Mouse (Mus musculus): Measurements from ENCODE around the gene Myo10. TPM values are rescaled to one million over a fixed set of nuclear protein-coding genes. Genes with fewer than 3 reads are reported as not detected.

Myo10 gene
- total RNA-seq, 4 experiments from 2014 or later, result 59.0 to 68.5 (median 62.0) TPM

DNA sequence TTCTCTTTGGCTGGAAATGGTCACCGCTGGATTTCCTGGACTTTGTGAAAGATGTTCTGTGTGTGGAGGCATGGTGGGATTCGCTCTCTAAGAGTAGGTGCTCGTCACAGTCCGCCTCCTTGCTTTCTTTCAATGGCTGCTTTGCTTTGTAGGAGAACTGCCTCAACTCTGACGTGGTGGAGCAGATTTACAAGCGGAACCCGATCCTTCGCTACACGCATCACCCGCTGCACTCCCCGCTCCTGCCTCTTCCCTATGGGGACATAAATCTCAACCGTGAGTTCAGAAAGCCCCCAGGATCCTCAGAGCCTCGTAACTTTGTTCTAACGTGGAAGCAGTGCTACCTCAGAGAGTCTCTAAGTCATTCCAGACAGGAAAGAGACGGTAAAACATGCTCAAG lies 180.8 kb downstream of the Myo10 start:
- DNase-seq, result no peak

DNA sequence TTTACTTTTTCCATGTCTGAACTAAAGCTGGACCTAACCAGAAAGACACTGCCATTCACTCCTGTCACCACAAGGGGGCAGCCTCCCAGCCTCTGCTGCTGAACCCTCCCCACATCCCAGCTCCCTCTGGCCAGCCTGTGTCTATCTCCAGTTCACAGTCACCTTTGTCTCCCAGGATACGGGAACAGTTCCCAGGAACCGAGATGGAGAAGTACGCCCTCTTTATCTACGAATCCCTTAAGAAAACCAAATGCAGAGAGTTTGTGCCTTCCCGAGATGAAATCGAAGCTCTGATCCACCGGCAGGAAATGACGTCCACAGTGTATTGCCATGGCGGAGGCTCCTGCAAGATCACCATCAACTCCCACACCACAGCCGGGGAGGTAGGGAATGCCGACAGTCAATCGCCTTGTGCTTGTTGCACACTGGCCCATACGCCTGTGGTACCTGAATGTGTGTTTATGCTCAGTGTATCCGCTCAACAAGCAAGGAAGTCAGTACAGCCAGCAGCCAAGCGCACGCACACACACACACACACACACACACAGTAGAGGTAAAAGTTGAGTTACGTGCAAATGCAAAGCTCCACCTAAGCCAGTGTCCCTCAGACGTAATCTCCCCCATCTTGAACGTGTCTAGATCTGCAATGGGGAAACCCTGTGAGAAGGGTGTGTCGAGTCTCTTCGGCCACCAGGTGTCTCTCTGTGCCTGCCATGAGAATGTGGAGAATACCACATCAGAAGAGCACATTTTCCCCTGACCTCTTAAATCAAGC lies 183.2 kb downstream of the Myo10 start:
- peak; percentile 56 for DNase-seq

DNA sequence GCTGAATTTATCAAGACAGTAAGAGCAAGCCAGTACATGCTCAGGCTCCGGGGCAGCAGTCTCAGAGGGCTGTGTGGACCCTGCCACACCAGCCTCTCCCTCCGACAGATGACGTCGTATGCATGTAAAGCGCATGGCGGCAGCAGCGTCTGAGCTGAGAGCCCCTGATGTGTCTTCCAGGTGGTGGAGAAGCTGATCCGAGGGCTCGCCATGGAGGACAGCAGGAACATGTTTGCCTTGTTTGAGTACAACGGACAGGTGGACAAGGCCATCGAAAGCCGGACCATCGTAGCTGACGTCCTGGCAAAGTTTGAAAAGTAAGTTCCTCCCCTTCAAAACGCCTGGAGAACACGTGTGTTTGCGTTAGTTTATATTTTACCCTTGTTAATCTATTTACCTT lies 184.0 kb downstream of the Myo10 start:
- no peak for DNase-seq

- no peak for DNase-seq
These were observed 184.6 kb downstream of the Myo10 start for GRCm38 (mm10) chr15:25806878-25807277.

GRCm38 (mm10) chr15:25808677-25809460 lies 186.5 kb downstream of the Myo10 start:
- DNase-seq, result no peak

DNA sequence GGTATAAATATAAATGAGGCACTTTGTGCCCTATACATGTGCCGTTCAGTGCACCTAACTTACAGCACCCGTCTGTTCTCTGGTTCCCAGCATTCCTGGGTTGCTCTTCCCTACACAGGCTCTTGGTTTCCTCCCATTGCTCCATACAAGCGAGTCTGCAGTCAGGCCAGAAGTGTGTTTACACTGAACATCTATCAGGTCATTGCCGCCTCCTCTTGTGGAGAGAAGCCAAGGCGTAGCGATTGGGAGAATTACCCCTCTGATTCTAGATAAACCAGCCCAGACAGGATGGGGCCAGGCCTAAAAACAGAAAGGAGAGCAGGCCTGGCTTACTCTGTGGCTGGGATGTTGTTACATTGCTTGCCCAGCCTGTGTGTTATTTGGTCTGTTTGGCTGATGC lies 187.3 kb downstream of the Myo10 start:
- no peak for DNase-seq

GRCm38 (mm10) chr15:25811834-25812250 lies 189.5 kb downstream of the Myo10 start:
- no peak for DNase-seq

- no peak for DNase-seq
These were observed 190.2 kb downstream of the Myo10 start for GRCm38 (mm10) chr15:25812479-25812878.

DNA sequence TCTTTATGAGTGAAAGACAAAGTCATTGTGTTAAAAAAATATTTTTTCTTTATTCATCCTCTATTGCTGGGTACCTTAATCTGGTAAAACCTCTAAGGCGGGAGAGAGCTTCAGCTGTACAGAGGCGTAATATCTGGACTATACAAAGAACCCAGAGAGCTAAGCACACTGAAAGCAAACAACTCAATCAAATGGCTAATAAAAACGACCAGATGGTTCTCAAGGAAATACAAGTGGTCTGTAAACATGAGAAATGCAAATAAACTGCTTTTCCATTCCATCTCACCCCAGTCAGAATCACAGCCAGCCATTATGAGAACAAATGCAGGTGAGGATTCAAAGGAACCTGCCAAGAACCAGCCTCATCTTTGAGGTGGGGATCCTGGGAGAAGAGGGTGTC lies 192.2 kb downstream of the Myo10 start:
- DNase-seq, result no peak

DNA sequence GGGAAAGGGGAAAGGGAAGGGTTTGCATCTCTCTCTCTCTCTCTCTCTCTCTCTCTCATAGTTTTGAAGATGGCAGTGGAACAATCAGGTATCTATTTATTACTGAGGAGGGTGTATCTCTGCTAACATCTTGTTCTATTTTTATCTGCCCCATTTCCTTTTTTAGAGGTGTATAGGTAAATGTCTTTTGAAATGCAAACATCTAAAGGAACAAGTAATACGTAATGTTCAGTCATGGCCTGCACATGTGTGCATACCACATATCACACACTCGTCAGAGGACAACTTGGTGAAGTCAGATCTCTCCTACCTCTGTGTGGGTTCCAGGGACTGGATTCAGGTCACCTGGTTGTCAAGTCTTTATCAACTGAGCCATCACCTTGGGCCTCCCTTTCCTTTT lies 194.9 kb downstream of the Myo10 start:
- DNase-seq, result no peak

DNA sequence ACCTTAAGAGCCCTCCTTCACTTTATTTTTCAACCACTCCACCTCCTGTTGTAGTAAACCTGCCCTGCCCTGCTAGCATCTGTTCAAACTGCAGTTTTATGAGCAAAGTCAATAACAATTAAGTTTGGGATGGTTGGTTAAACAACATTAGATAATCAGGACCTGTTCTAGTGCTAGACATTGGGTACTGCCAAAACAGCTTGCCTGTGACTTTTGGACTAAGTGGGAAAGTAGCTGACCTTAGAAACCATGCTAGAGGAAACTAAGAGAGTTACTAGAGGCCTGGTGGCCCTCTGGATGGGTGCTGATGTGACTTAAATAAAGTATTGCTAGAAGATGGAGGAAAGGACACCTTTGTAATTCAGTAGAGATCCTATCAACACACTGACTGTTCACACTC lies 199.7 kb downstream of the Myo10 start:
- DNase-seq, result no peak

GRCm38 (mm10) chr15:25822656-25823055 lies 200.3 kb downstream of the Myo10 start:
- no peak for DNase-seq

DNA sequence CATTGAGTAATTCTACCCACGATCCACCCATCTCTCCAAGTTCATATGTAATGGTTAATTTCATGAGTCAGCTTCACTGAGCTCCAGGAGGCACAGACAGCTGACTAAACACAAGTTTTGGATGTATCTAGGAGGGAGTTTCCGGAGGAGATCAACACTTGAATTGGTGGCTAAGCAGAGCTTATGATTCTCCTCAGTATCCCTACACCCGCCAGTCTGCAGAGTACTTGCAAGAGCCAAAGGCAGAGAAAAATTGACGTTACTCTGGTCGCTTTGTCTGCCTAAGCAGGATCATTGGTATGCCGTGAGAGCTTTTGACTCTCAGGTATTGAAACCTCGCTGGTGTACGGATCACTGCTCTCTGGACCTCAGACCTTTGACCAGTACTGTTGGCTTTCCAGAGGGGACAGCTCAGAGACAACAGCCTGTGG lies 204.2 kb downstream of the Myo10 start:
- DNase-seq, result no peak

DNA sequence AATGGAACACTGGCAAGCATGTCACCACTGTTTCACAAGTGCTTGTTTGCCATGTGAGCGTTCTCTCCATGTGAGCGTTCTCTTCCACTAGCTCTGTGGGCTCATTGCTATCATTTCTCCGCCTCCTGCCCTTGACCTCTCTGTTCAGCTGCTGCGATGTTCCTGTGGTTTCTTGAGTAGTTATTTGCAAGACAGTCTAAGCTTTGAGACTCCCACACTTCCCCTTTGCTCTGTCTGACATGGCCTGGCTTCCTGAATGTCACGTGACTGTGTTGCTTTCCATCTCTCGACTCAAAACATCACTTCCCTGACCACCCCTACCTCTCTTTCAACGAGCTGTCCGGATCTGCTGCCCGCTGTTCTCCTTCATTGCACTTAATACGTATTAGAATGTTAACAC lies 206.1 kb downstream of the Myo10 start:
- no peak for DNase-seq

GRCm38 (mm10) chr15:25830426-25830825 lies 208.1 kb downstream of the Myo10 start:
- no peak for DNase-seq

DNA sequence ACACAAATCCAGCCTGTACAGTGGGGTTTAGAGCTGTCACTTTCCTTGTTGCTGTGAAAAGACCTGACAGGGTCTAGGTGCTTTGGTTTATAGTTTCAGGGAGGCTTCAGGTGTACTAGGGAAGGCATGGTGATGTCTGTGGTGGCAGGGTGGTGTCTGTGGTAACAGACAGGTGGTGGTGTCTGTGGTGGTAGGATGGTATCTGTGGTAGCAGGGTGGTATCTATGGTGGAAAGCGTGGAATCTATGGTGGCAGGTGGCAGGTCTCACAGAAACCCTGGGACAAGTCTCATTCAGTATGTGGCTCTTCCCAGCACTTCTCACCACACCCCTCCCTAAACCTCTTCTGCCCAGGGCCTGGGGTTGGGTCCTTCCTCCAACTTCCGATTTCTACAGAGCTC lies 212.0 kb downstream of the Myo10 start:
- no peak for DNase-seq

DNA sequence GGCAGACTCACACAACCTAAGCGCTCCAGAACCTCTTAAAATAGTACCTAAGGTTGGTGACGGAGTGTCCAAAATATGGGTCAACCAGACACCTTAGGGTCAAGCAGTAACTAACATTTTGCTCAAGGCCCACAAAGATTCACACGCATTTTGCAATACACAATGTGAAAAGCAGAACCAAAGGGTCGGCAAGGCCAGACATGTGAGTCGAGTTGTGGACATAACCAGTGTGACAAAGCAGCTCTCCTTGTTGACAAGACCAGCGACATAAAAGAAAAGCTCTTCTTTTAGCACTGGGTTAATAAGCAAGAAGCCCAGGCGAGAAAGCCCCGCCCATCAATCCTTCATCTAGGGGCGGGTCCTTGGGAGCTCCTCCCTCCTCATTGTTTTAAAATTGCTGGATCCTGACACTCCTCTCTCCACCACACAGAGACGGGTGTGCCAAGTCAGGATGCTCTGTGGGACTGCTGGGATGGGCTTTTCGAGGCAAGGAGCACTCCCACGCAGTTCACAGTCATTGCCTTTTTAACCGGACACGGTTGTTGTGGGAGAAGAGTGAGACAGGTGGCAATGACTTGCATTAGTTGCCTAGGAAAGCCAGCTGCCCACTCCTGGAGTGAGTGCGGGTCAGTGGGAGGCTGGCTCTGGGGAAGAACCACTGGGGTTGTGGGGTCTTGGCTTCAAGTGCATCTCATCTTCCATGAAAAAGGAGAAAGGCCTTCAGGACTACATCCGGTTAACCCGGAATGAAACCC lies 212.8 kb downstream of the Myo10 start:
- no peak for DNase-seq

- no peak for DNase-seq
These were observed 220.2 kb downstream of the Myo10 start for GRCm38 (mm10) chr15:25842462-25843085.

DNA sequence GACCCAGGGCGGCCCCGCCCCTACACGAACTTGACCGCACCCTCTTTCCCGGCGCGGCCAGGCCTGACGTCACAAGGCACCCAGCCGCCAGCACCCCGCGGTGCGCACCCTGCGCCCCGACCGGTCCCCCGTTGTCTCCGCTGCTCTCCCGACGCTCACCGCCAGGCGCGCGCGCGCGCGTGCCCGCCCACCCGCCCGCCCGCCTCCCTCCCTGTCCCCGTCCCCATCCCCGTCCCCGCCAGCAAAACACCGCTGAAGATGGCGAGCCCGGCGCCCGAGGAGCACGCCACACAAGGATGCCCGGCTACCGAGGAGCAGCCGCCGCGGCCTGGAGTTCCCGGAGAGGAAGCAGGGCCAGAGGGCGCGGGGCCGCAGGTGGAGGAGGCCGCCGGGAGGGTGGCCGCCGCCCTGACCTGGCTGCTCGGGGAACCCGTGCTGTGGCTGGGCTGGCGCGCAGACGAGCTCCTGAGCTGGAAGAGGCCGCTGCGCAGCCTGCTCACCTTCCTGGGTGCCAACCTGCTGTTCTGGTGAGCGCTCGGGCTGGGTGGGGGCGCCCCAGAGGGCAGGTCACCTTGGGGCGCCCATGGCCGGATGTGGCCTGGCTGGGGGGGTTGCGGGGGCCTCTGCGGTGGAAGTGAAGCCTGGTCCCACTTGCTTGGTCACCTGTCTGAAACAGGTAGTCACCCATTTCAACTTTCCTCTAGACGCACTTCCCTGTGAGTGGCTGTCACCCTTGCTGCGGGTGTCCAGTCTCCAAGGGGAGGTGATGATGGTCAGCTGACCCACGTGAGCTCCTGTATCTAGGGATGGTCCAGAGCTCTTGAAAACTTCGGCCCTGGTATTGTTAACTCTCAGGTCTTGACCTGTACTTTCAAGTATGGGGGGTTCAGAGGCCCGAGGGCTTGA lies 221.0 kb downstream of the Myo10 start, which contains the start of gene Retreg1:
Gene Retreg1, plus strand, starts transcription at position 95 of the 906 bp plus-strand sequence.
- peak; percentile 72 for DNase-seq

DNA sequence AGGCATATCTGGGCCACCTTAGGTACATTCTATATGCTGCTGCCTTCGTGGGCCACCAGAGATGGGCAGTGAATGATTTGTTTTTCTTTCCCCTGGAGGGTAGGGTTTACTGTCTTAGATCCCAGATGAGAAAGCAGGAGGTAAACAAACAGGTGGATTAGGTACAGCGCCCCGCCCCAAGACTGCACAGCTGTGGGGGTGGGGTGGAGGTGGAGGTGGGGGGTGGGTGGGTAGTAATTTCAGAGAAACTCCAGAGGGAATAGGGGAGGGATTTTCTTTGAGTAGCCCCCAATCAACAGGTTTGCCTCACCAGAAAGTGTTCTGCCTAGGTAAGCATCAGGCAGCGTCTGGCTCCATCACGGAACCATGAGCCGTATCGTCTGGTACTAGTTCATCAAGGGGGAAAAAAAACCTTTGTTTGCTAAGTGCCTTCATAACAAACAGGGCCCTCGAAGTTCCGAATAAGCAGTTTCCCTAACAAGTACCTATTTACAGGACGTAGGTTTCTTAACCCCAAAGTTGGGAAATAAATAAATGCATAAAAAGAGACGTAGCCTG lies 221.8 kb downstream of the Myo10 start:
- DNase-seq, result no peak

GRCm38 (mm10) chr15:25844771-25845170 lies 222.4 kb downstream of the Myo10 start:
- DNase-seq, result no peak

Data from adrenal gland, adult 8-10 months (tissue).